Mouse (Mus musculus): ENCODE results near the gene 1700001L19Rik.
A peak's percentile ranks its signal among the peaks of the same experiment; 100 is the strongest.
"Not testable (repeated sequence)": the region's sequence is repeated elsewhere in the genome, so short reads cannot be mapped to it uniquely, and the experiment has no call there.

The 1700001L19Rik gene

DNA sequence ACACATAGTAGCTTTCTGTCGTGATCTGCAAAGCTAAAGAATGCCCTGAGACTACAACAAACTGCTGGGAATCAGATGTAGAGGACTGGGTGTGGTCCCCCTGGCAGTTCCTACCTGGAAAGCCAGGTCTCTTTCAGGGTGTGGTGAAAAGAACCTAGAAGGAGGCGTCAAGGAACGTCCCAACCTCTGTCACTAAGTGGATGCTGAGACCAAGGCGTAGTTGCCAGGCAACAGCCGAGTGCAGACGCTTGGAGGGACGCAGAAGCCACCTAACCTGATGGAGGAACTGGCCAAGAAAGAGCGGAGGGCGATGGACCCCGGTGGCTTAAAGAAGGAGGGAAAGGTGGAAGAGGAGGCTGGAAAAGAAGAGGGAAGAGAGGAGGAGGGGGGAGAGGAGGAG is at the start of gene 1700001L19Rik:
Gene 1700001L19Rik (plus strand): TSS at position 223 of the 400 bp plus-strand sequence.
- no peak for DNase-seq (ENCODE audit: low spot score in 2 of 2)

GRCm38 (mm10) chr13:68553391-68553790 is 43.8 kb upstream of the 1700001L19Rik start:
- DNase-seq (ENCODE audit: low spot score in 2 of 2) = not testable (repeated sequence)

- no peak for DNase-seq (ENCODE audit: low spot score in 2 of 2)
These were observed 29.1 kb upstream of the 1700001L19Rik start for GRCm38 (mm10) chr13:68568110-68568509.

- DNase-seq (ENCODE audit: low spot score in 2 of 2) = no peak
These were observed 28.7 kb upstream of the 1700001L19Rik start for GRCm38 (mm10) chr13:68568548-68568947.

- no peak for DNase-seq (ENCODE audit: low spot score in 2 of 2)
These were observed 27.5 kb upstream of the 1700001L19Rik start for GRCm38 (mm10) chr13:68569589-68570336.

DNA sequence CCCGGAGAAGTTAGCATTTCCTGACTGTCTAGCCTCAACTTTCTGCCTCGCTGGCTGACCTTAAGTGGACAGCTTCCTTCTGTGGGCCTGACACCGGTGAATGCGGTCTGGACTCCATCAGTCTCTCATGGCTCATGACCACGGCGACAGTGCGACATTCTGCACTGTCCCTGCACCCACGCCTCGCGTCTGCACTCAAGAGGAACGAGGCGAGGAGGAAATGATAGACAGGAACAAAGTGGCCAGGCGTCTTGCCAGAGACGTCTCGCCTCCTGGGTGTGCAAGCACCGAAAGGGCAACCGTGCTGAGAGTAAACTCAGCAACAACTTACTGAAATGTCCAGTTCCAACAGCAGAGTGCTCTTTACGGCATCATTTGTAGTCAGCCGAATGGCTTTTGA is 25.0 kb upstream of the 1700001L19Rik start:
- no peak for DNase-seq (ENCODE audit: low spot score in 2 of 2)

DNA sequence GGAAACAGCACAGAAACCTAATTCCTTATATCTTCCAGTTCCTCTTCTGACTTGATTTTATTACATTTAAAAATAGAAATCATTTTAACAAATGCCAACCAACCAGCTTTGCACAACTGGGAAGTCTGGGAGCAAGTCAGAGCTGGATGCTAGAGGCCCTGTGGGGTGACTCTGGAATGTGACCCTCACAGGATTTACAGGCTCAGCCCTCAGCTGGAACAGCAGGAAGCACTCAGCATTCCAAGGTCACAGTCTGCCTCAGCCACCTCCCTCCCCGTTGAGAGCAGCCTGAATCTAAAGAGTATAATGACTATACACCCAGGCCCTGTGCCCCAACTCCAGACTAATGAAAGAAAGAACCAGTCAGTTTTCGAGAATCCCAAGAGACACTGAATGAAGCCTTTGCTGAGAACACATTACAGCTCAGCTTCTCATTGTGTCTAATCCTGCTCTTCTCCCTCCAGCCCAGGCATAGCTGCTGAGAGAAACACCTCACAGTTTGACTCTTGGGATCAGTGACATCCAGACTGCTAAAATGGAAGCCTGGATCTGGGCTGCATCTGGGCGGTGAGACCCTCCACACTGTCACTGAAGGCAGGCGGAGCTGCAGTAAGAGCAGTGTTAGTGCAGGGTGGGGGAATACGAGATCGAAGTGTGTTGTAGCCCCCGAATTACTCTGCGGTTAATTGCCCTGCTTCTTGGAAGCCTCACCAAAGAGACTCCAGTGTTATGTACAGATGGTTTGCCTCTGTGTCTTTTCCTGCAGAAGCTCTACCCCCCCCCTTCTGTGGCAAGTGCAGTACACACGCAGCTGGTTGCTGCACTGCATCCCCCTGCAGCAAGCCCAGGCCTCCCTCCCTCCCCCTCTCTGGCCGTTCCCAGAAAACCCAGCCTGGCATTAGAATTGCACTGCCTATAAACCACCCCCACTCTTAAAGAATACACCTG is 24.0 kb upstream of the 1700001L19Rik start:
- no peak for DNase-seq (ENCODE audit: low spot score in 2 of 2)

DNA sequence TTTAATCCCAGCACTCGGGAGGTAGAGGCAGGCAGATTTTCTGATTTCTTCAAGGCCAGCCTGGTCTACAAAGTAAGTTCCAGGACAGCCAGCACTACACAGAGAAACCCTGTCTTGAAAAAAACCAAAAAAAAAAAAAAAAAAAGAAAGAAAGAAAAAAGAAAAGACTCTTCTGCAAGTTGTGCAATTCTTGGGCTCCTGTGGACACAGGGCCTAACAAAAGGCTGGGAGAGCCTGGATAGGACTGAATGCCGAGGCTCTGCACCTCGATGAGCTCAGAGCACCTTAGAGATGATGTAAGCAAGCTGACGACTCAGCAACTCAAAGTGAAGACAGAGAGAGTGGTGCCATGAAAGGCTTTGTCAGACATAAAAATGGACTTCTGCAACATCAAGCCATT is 22.8 kb upstream of the 1700001L19Rik start:
- DNase-seq (ENCODE audit: low spot score in 2 of 2) = no peak

- DNase-seq (ENCODE audit: low spot score in 2 of 2) = no peak
These were observed 19.3 kb upstream of the 1700001L19Rik start for GRCm38 (mm10) chr13:68577945-68578344.

GRCm38 (mm10) chr13:68581086-68581740 is 16.0 kb upstream of the 1700001L19Rik start:
- no peak for DNase-seq (ENCODE audit: low spot score in 2 of 2)

DNA sequence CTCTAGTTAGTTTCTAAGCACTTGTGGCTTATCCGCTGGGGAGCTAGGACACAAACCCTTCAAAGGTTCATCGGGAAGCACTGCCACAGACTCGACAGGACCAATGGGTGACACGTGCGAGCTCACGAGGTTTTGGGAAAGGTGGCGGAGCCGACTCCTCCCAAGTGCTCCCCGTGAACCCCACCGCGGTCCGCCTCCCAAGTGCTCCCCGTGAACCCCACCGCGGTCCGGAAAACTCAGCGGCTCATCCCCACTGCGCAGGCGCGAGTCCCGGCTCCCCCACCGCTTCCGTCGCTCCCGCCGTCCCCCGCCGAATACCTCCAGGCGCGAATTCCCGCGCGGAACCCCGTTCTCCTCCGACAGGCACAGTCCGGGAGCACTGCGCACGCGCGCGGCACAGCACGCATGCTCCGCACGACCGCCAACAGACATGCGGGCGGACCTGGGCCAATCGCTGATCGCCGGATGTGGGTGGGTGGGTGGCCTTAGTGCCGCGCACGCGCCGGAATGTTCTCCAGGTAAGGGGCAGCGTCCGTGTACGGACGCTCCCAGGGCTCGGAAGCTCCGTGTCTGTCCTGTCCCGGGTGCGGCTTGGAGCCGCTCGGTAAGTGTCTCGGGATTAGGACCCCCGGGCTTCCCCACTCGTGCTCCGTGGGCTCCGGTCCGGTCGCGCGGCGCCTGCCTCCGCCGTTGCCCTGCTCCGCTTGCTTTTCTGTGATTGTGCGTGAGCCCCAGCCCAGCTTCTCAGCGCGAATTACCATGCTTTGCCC is 15.3 kb upstream of the 1700001L19Rik start, which contains the start of the genes Mtrr and Fastkd3:
Gene Mtrr (minus strand): TSS at position 403 of the 770 bp plus-strand sequence.
Gene Fastkd3 (plus strand): TSS at position 488 of the 770 bp plus-strand sequence.
- peak; percentile 91 to 96 for DNase-seq (ENCODE audit: low spot score in 2 of 2)

- no peak for DNase-seq (ENCODE audit: low spot score in 2 of 2)
These were observed 14.8 kb upstream of the 1700001L19Rik start for GRCm38 (mm10) chr13:68582517-68582780.

- no peak for DNase-seq (ENCODE audit: low spot score in 2 of 2)
These were observed 13.3 kb upstream of the 1700001L19Rik start for GRCm38 (mm10) chr13:68583961-68584360.

DNA sequence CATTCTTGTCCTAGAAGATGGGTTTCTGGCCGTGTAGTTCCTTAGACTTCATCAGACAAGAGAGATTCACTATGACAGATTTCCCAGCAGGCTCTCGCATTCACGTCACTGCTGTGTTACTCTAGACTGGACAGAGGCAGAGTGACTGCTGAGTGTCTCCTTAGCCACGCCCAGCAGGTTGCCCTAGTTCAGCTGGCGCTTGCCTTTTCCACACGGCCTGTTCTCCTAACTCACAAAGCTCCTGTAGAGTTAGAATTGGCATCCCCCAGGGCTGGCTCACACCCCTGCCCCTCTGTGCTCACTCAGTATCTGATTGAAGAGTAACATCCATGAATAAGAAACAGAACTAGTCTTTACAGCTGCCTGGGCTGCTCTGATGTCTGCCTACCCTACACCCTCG is 11.8 kb upstream of the 1700001L19Rik start:
- no peak for DNase-seq (ENCODE audit: low spot score in 2 of 2)

GRCm38 (mm10) chr13:68588352-68588751 is 8.9 kb upstream of the 1700001L19Rik start:
- DNase-seq (ENCODE audit: low spot score in 2 of 2) = no peak

DNA sequence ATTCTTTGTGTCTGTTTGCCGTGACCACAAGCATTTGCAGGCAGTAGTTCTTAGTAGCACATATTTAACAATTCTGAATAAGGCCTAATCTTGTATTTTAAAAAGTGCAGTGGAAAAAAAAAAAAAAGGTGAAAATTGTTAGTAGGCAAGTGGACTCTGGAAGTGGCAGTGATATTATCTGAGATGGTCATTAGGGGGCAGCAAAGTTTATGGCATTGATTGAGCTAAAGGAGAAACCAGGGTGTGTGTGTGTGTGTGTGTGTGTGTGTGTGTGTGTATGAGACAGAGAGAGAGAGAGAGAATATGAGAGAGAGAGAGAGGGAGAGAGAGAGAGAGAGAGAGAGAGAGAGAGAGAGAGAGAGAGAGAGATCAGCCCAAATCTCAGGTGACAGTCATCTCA is 3.4 kb upstream of the 1700001L19Rik start:
- no peak for DNase-seq (ENCODE audit: low spot score in 2 of 2)

DNA sequence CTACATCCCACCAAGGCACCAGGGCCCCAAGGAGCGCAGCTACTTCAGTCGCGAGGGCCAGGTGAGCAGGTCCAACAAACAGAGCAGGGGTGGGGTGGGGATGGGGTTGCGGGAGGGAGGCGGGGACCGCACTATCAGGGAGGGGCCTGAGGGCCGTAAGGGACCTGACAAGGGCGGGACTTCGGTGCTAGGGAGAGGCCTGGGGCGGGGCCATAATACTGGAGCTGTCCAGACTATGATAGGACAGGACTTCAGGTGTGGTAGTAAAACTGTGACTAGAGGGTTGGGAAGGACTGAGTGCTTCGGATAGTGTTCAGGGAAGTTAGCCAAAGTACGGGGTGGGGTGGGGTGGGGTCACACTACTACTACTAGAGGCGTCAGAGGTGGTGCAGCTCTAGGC is 446 bp downstream of the 1700001L19Rik start:
- no peak for DNase-seq (ENCODE audit: low spot score in 2 of 2)

DNA sequence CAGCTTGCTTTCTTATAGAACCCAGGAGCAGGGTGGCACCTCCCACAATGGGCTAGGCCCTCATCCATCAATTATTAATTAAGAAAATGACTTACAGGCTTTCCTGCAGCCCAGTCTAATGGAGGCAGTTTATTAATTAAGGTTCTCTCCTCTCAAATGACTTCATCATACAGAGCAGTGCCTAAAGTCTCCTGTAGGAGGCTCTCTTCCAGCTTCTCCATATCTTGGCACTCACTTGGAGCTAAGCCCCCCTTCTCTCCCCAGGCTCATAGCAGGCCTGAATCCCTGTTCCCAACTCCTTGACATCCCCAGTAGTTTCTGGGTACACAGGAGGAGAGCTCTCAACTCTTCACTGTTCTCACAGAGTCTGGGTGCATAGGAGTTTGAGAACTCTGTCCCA is 1.7 kb downstream of the 1700001L19Rik start:
- no peak for DNase-seq (ENCODE audit: low spot score in 2 of 2)

DNA sequence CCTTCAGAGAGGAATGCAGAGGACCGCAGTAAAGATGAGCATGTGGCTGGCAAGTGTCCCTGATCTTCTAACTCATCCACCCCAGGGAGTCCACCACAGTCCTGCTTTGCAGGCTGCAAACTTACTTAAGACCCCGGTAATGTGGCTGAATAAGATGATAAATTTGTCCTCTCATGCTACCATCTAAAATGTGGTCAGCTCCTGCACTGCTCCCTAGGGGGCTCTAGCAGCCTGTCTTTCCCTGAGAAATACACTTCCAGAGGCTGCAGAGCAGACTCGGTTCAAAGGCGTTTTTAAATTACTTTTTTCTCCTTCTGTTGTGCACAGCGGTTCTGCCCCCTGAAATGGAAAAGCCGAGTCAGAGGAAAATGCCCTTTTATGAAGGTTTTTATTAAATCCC is 4.0 kb downstream of the 1700001L19Rik start:
- DNase-seq (ENCODE audit: low spot score in 2 of 2) = no peak

DNA sequence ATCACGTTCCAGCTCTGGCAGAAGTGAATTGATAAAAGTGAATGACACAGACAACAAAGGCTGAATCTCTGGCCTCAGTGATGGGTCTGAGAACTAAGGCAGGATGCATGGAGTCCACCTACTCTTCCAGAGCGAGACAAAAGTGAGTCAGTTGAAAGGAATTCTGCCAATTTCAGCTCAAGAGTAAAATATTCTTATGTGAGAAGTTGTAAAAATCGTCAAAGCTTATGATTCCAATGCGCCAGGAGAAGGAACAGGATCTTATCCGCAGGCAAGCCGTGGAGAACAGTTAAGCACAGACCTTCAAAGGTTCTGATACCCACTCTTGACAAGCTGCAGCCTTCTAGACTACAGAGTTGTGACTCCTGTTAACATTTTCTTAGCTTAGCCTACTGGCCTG is 5.9 kb downstream of the 1700001L19Rik start:
- no peak for DNase-seq (ENCODE audit: low spot score in 2 of 2)

DNA sequence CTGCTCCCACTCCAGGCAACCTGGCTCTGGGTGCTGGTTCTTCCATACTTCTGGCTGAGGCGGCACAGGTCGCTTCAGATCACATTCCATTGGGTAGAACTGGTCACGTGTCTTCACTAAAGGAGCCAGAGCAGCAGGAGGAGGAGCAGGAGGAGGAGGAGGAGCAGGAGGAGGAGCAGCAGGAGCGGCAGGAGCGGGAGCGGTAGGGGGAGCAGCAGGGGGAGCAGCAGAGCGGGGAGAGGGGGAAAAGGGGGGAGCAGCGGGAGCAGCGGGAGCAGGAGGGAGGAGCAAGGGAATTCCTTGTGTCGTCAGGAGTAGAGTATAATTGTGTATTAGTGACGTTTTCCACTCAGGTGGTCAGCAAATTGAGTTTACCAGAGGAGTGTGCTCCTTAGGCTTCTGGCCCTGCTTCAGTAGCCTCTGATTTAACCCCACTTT is 8.5 kb downstream of the 1700001L19Rik start:
- DNase-seq (ENCODE audit: low spot score in 2 of 2) = no peak
